In the genomic region with DNA sequence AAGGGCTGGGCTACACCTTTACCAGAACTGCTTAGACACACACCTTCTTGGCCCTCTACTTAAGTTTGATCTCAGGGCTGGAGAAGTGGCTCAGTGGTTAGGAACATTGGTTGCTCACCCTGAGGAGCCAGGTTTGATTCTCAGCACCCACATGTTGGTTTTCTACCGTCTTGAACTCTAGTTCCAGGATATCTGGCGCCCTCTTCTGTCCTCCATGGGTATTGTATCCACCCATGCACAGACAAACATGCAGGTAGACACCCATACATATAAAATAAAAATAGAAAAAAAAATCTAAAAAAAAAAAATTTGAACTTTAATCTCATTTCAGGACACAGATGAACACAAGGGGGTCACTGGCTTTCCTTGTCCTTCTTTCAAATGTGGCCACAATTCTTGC, we compare ENCODE assay signal across 22 mouse cellular contexts. TPM values are rescaled to one million over a fixed set of nuclear protein-coding genes. Genes with fewer than 3 reads are reported as not detected.
A peak's percentile ranks its signal among the peaks of the same experiment; 100 is the strongest.
DNase-seq lines count a peak whose midpoint lies in the region; ATAC-seq and TF ChIP-seq lines count a peak whose summit lies in the region.
"Had no signal": no experiment of that assay in that cellular context is flagged by ENCODE, and none has a peak within 500 bp of the region (broad histone marks: within the 10 kb centered on the region; RNA-seq: fewer than 3 reads in every experiment).

No protein-coding gene starts in this region.

- 0 out of 2 replicates have a peak, but pooled peaks have one; percentile 10 for TF ChIP-seq CTCF in kidney, postnatal 0 days (IDR thresholded peaks at IDR 0.05; ENCODE audit: low read depth)

- H3K36me3 ChIP-seq in kidney, postnatal 0 days (ENCODE audit: insufficient read depth, low read length): no peaks in the 10 kb centered on the region
- no peaks in the 10 kb centered on the region for H3K36me3 ChIP-seq in midbrain, embryonic 11.5 days (ENCODE audit: control insufficient read depth, insufficient read depth, low read length)
- no peaks in the 10 kb centered on the region for H3K36me3 ChIP-seq in midbrain, embryonic 15.5 days (replicated peaks)
- H3K36me3 ChIP-seq: embryonic facial prominence, embryonic 10.5 days; limb, embryonic 15.5 days; midbrain, embryonic 10.5 days had no signal

- peaks cover 15% of the 10 kb centered on the region; the same call in 1 of the 2 replicates for H3K4me1 ChIP-seq in kidney, postnatal 0 days (replicated peaks; ENCODE audit: insufficient read depth, low read length)
- no peaks in the 10 kb centered on the region for H3K4me1 ChIP-seq in midbrain, embryonic 11.5 days (ENCODE audit: control insufficient read depth, insufficient read depth, low read length)
- no peaks in the 10 kb centered on the region for H3K4me1 ChIP-seq in midbrain, embryonic 15.5 days

- H3K9me3 ChIP-seq in kidney, postnatal 0 days (replicated peaks; ENCODE audit: low read length): no peaks in the 10 kb centered on the region
- H3K9me3 ChIP-seq in midbrain, embryonic 11.5 days (ENCODE audit: control insufficient read depth, low read length): no peaks in the 10 kb centered on the region
- H3K9me3 ChIP-seq in midbrain, embryonic 15.5 days: no peaks in the 10 kb centered on the region
- H3K9me3 ChIP-seq: embryonic facial prominence, embryonic 10.5 days; forebrain, embryonic 13.5 days; limb, embryonic 15.5 days; midbrain, embryonic 10.5 days had no signal

- no peaks in the 10 kb centered on the region for H3K27me3 ChIP-seq in kidney, postnatal 0 days (ENCODE audit: insufficient read depth, low read length)
- H3K27me3 ChIP-seq in midbrain, embryonic 11.5 days (ENCODE audit: control insufficient read depth, insufficient read depth, low read length): no peaks in the 10 kb centered on the region
- no peaks in the 10 kb centered on the region for H3K27me3 ChIP-seq in midbrain, embryonic 15.5 days (replicated peaks)
- H3K27me3 ChIP-seq: CH12.LX; forebrain, embryonic 13.5 days; limb, embryonic 15.5 days had no signal

- no peak overlapping the region for H3K27ac ChIP-seq in kidney, postnatal 0 days
- H3K27ac ChIP-seq in midbrain, embryonic 11.5 days (ENCODE audit: low read depth, low read length): no peak overlapping the region
- no peak overlapping the region for H3K27ac ChIP-seq in midbrain, embryonic 15.5 days
- H3K27ac ChIP-seq: embryonic facial prominence, embryonic 10.5 days; forebrain, embryonic 13.5 days; hindbrain, embryonic 14.5 days; limb, embryonic 15.5 days; midbrain, embryonic 10.5 days had no signal

- WGBS in kidney, postnatal 0 days: 80% methylated on average over 2 of the region's 2 CpGs
- WGBS in midbrain, embryonic 11.5 days: 53% methylated on average over 2 of the region's 2 CpGs
- 71% methylated on average over 2 of the region's 2 CpGs for WGBS in midbrain, embryonic 15.5 days

- no peak for ATAC-seq in kidney, postnatal 0 days (replicated peaks; ENCODE audit: low FRiP score, low read depth)
- ATAC-seq in midbrain, embryonic 11.5 days (ENCODE audit: low FRiP score): no peak
- ATAC-seq in midbrain, embryonic 15.5 days (replicated peaks): no peak
- ATAC-seq: forebrain, embryonic 13.5 days had no signal

- H3K4me2 ChIP-seq in kidney, postnatal 0 days (ENCODE audit: low read length): no peak overlapping the region
- no peak overlapping the region for H3K4me2 ChIP-seq in midbrain, embryonic 11.5 days
- no peak overlapping the region for H3K4me2 ChIP-seq in midbrain, embryonic 15.5 days
- H3K4me2 ChIP-seq: forebrain, embryonic 13.5 days; heart, embryonic 11.5 days; hindbrain, embryonic 14.5 days; limb, embryonic 15.5 days had no signal

- no peak overlapping the region for H3K4me3 ChIP-seq in kidney, postnatal 0 days (replicated peaks; ENCODE audit: low read depth, low read length)
- H3K4me3 ChIP-seq in midbrain, embryonic 11.5 days (ENCODE audit: low read depth, low read length): no peak overlapping the region
- no peak overlapping the region for H3K4me3 ChIP-seq in midbrain, embryonic 15.5 days
- H3K4me3 ChIP-seq: embryonic facial prominence, embryonic 10.5 days; forebrain, embryonic 13.5 days; limb, embryonic 15.5 days; midbrain, embryonic 10.5 days; myocyte had no signal

- DNase-seq in kidney, postnatal 0 days (ENCODE audit: low spot score): no peak
- no peak for DNase-seq in kidney, postnatal 4 days
- DNase-seq in midbrain, embryonic 11.5 days (ENCODE audit: low spot score, missing footprints): peak; percentile 23
- DNase-seq in ES-CJ7 (ENCODE audit: low read depth, low spot score): peak; percentile 50
- DNase-seq in naive thymus-derived CD4-positive, alpha-beta T cell, adult 2 months (ENCODE audit: low read depth): peak; percentile 24
- DNase-seq in embryo, embryonic 9.5 days (ENCODE audit: extremely low spot score): no peak
- no peak for DNase-seq in kidney, adult 9 months
- DNase-seq: cerebellum, postnatal 14 days; gastrocnemius, postnatal 25 days; heart, postnatal 14 days; kidney, adult 18-20 months; retina, postnatal 1 day; thymus, adult 18-20 months had no signal

- H3K9ac ChIP-seq in kidney, postnatal 0 days (ENCODE audit: low read depth, low read length): no peak overlapping the region
- H3K9ac ChIP-seq in midbrain, embryonic 11.5 days (ENCODE audit: low read length): no peak overlapping the region
- H3K9ac ChIP-seq in midbrain, embryonic 15.5 days: no peak overlapping the region
- H3K9ac ChIP-seq: forebrain, embryonic 13.5 days; hindbrain, embryonic 14.5 days; limb, embryonic 15.5 days had no signal

RNA-seq across cellular contexts. Expression of gene Fam20a, which starts 22.3 kb away (rescaled TPM):
- 4.9 and 5.8 TPM in 2 replicates for polyA plus RNA-seq in kidney, postnatal 0 days (2015; fragmentation: Nextera tagmentation; extraction: Ambion mirVana)
- polyA plus RNA-seq in midbrain, embryonic 11.5 days (2014; fragmentation: Nextera tagmentation; extraction: Ambion mirVana): 1.9 and 2.7 TPM in 2 replicates
- 4.1 and 4.3 TPM in 2 replicates for polyA plus RNA-seq in midbrain, embryonic 15.5 days (2015; fragmentation: Nextera tagmentation; extraction: Ambion mirVana)

RNA-seq across cellular contexts. Expression of gene Prkar1a, which starts 50.6 kb away (rescaled TPM):
- 340 and 372 TPM in 2 replicates for polyA plus RNA-seq in kidney, postnatal 0 days (2015; fragmentation: Nextera tagmentation; extraction: Ambion mirVana)
- polyA plus RNA-seq in midbrain, embryonic 11.5 days (2014; fragmentation: Nextera tagmentation; extraction: Ambion mirVana): 435 and 478 TPM in 2 replicates
- 480 and 512 TPM in 2 replicates for polyA plus RNA-seq in midbrain, embryonic 15.5 days (2015; fragmentation: Nextera tagmentation; extraction: Ambion mirVana)

Comparison
In these comparisons a context has a peak if more than half of its experiments do, and no peak if none do; other contexts are left out.
1. DNase-seq: peak in midbrain, embryonic 11.5 days (single experiment), ES-CJ7 (single experiment) and naive thymus-derived CD4-positive, alpha-beta T cell, adult 2 months (single experiment); none in kidney, postnatal 0 days (single experiment), kidney, postnatal 4 days (0 of 2), embryo, embryonic 9.5 days (single experiment) and kidney, adult 9 months (single experiment).